Mouse (Mus musculus) heart, postnatal 4 days (tissue): ENCODE results near the gene Rasgrp3. TPM values are rescaled to one million over a fixed set of nuclear protein-coding genes. Genes with fewer than 3 reads are reported as not detected.
A peak's percentile ranks its signal among the peaks of the same experiment; 100 is the strongest.

Source experiments
- DNase-seq: peaks from one replicate; pipeline ENCODE4 v3.0.0; 2021
- total RNA-seq, 2 experiments: library from RNA; stranded (reverse); gene quantifications; 2 replicates each; pipeline ENCODE4 v1.2.3; 2021

The Rasgrp3 gene
- total RNA-seq, 2 experiments from 2014 or later: 51.8 to 53.3 TPM

DNA sequence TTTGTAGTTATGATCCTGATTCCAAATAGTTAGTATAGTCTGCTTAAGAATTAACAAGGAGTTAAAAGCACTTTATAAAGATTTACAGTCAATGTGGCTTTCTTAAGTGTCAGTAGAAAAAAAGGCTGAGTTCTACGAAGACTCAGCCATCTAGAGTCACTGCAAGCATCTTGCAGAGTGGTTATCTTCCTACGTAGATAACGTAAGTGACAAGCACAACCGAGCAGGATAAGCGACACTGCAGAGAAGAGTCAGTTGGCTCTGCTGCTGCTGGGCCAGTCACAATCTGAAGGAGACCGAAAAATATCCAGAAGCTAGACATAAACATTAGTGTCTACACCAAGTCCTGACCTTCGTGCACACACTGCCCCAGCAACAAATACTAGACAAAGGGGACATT is 107.7 kb downstream of the Rasgrp3 start:
- no peak for DNase-seq

- DNase-seq: peak; percentile 55
Observed at GRCm38 (mm10) chr17:75544262-75544661, 108.6 kb downstream of the Rasgrp3 start.

DNA sequence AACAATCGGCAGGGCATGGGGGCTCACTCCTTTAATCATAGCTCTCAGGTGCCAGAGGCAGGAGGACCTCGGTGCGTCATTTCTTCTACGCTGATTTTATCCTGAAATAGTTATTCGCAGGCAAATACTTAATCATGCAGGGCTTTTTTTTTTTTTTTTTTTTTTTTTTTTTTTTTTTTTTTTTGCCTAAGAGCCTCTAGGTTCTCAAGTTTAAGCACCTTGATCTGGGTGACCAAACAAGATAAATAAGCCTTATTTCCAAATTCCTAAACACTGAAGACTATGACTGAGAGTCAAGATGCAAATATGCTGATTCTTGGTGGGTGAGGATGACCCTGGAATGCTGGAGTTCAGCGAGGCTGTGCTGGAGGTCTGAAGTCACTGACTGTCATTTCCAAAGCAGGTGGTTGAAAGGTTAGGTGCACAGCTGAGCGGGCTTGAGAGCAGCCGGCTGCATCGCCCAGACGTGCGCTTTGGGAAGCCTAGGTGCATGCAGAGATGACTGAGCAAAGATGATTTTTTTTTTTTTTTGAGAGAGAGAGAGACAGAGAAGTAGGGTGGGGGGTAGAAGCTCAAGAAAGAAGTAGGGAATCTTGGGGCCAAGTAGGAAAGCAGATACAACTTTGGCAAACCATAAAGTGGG is 115.2 kb downstream of the Rasgrp3 start:
- no peak for DNase-seq

DNA sequence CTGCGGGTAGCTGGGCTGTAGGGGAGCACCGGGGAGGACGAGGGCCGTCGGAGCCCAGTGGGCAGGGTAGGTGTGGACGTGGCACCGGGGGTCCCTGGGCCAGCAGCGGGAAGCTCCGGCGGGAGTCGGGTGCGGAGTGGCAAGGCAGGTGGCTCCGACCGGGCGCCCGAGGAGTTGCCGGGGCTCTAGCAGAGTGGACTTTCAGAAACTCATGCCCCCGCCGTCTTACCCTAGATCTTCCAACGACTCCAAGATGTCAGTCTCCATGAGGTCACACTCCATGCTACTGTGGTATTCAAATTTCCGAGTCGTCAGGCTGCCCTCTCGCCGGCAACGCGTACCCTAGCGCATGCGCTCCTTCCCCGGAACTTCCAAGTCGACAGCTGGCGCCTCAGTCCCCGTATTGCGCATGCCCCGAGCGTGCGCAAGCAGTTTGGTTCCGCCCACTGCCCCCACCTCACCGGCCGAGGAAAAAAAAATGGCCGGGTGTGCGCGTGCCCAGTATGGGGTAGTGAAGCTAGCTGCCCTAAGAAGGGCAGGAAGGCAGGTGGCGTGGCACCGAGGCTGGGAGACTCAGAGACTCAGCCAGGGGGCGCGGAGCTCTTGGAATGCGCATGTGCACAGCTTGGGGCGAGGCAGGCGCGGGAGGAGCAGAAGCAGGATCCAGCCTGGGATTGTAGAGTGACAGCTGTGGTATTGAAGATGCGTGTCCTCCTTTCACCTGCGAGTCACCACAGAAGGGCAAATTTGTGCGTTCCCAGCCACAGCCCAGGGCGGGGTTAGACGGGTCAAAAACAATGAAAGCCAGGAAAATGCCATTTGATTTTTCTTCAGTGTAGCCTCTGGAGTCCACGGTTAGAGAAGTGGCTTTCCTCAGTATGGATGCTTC is 116.1 kb downstream of the Rasgrp3 start, which contains the start of gene Fam98a:
Gene Fam98a (minus strand): TSS at position 435 of the 889 bp plus-strand sequence.
- peak; percentile 99 for DNase-seq

GRCm38 (mm10) chr17:75557031-75557430 is 121.3 kb downstream of the Rasgrp3 start:
- DNase-seq: no peak

DNA sequence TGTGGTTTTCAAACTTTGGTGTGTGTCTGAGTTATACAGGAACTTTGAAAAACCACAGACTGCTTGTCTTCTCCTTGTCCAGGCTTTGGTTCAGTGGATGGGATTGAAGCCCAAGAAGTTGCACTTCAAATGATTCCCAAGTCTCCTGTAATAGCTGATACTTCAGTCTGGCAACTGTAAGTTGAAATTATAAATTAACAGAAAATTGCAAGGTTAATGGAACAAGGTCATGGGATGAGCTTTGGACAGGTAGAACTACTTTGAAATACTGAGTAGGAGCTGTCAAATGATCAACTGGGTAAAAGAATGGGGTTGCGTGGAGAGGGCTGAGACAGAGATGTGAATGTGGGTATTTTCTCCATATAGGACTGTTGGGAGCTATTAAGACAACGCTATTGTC is 122.3 kb downstream of the Rasgrp3 start:
- DNase-seq: no peak

GRCm38 (mm10) chr17:75575608-75576007 is 139.9 kb downstream of the Rasgrp3 start:
- DNase-seq: no peak

Other genes starting within 250 kb of the Rasgrp3 start
- gene Fam98a, start 116.0 kb downstream of the Rasgrp3 start, total RNA-seq: 10 to 100 TPM; 35.2 to 40.4 TPM